Mouse (Mus musculus) cortical plate, adult 2 months (tissue): ENCODE measurements at regions not wholly inside any gene's neighbourhood (a gene's known extent, or its start where the extent isn't known, plus 50 kb on each side); places are given as distances from the start of the nearest gene placed in this dataset.

Source experiments
- CTCF ChIP-seq: fragments of 200-500 bp; IDR thresholded peaks from 2 replicates; pipeline ENCODE4 v1.5.1; 2011; ENCODE audit warnings: mild to moderate bottlenecking, control low read depth, low read length; ENCODE audit not compliant: insufficient read depth; ENCODE audit errors: extremely low read depth
- POLR2A ChIP-seq: fragments of 200-500 bp; IDR thresholded peaks from 2 replicates; pipeline ENCODE4 v1.6.1; 2011; ENCODE audit warnings: mild to moderate bottlenecking, low read length, control low read depth; ENCODE audit not compliant: insufficient read depth; ENCODE audit errors: extremely low read depth

DNA sequence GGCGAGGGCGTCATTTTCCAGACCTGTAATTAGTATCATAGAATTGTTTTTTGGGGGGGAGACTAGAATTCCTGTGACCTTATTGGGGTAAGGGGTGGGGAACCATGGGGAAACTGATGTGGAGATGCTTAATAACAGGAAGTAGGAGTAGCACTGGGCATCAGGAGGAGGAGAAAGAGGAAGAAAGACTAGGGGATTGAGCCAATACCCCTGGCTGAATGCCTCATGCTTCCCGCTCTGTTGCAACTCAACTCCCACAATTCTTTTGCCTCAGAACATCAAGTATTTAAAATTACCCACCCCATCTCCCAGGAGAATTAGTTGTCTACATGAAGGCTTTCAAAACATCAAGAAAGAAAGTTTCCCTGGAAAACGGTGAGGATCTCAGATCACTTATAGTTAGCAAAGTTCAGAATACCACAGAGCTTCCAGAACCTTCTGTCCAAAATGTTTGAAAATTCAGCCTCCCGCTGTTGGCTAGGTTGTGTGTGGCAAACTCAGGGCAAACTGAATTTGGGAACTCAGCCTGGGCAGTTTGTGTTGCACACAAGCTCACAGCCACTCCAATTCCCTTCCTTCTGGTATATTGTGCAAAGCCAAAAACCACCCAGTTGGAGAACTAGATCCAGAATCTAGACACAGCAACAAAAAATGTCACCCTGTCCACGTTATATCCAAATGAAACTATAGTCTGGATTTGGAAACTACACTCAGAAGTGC lies 209.8 kb downstream of the Icos start:
- TF ChIP-seq CTCF, result no peak
- TF ChIP-seq POLR2A, result no peak
